Mouse (Mus musculus) T-cell, adult 2 months (primary cell): Measurements from ENCODE around the gene Zbtb16.
A peak's percentile ranks its signal among the peaks of the same experiment; 100 is the strongest.

ENCODE experiments used
- DNase-seq: peaks from one replicate; pipeline ENCODE4 v3.0.0; 2022; ENCODE audit warnings: low spot score

Zbtb16 gene

GRCm38 (mm10) chr9:48767666-48768432 lies 68.2 kb downstream of the Zbtb16 start:
- no peak for DNase-seq

- no peak for DNase-seq
These were observed 70.1 kb downstream of the Zbtb16 start for GRCm38 (mm10) chr9:48765927-48766326.

GRCm38 (mm10) chr9:48764311-48764710 lies 71.7 kb downstream of the Zbtb16 start:
- DNase-seq = no peak

GRCm38 (mm10) chr9:48761732-48762637 lies 74.0 kb downstream of the Zbtb16 start:
- no peak for DNase-seq

- DNase-seq = no peak
These were observed 74.9 kb downstream of the Zbtb16 start for GRCm38 (mm10) chr9:48761175-48761556.

- DNase-seq = no peak
These were observed 75.4 kb downstream of the Zbtb16 start for GRCm38 (mm10) chr9:48760449-48761174.

- no peak for DNase-seq
These were observed 76.9 kb downstream of the Zbtb16 start for GRCm38 (mm10) chr9:48759098-48759497.

- no peak for DNase-seq
These were observed 78.1 kb downstream of the Zbtb16 start for GRCm38 (mm10) chr9:48757650-48758580.

- no peak for DNase-seq
These were observed 79.7 kb downstream of the Zbtb16 start for GRCm38 (mm10) chr9:48756261-48756812.

- DNase-seq = peak; percentile 2
These were observed 80.5 kb downstream of the Zbtb16 start for GRCm38 (mm10) chr9:48755438-48756070.

GRCm38 (mm10) chr9:48754418-48754817 lies 81.6 kb downstream of the Zbtb16 start:
- DNase-seq = no peak

GRCm38 (mm10) chr9:48753881-48754280 lies 82.1 kb downstream of the Zbtb16 start:
- DNase-seq = no peak

- DNase-seq = no peak
These were observed 84.1 kb downstream of the Zbtb16 start for GRCm38 (mm10) chr9:48751900-48752299.

- no peak for DNase-seq
These were observed 86.4 kb downstream of the Zbtb16 start for GRCm38 (mm10) chr9:48749666-48750065.

- no peak for DNase-seq
These were observed 86.9 kb downstream of the Zbtb16 start for GRCm38 (mm10) chr9:48749168-48749567.

GRCm38 (mm10) chr9:48748761-48749160 lies 87.3 kb downstream of the Zbtb16 start:
- DNase-seq = no peak

GRCm38 (mm10) chr9:48748216-48748615 lies 87.8 kb downstream of the Zbtb16 start:
- DNase-seq = no peak

GRCm38 (mm10) chr9:48746506-48746905 lies 89.5 kb downstream of the Zbtb16 start:
- no peak for DNase-seq

- DNase-seq = no peak
These were observed 90.5 kb downstream of the Zbtb16 start for GRCm38 (mm10) chr9:48745347-48746119.

- DNase-seq = no peak
These were observed 91.1 kb downstream of the Zbtb16 start for GRCm38 (mm10) chr9:48744916-48745315.
